Mouse (Mus musculus) T-helper 1 cell (primary cell): Measurements from ENCODE around the gene Lrrc29.
"Not testable (repeated sequence)": the region's sequence is repeated elsewhere in the genome, so short reads cannot be mapped to it uniquely, and the experiment has no call there.

ENCODE experiments used
- in situ Hi-C: fragments of 300-600 bp; cut with MboI, MseI; formaldehyde crosslinking; loops from one replicate; pipeline ENCODE4 v1.15.1; 2025; ENCODE audit warnings: high pct_unique_total_duplicates

Gene Lrrc29

DNA sequence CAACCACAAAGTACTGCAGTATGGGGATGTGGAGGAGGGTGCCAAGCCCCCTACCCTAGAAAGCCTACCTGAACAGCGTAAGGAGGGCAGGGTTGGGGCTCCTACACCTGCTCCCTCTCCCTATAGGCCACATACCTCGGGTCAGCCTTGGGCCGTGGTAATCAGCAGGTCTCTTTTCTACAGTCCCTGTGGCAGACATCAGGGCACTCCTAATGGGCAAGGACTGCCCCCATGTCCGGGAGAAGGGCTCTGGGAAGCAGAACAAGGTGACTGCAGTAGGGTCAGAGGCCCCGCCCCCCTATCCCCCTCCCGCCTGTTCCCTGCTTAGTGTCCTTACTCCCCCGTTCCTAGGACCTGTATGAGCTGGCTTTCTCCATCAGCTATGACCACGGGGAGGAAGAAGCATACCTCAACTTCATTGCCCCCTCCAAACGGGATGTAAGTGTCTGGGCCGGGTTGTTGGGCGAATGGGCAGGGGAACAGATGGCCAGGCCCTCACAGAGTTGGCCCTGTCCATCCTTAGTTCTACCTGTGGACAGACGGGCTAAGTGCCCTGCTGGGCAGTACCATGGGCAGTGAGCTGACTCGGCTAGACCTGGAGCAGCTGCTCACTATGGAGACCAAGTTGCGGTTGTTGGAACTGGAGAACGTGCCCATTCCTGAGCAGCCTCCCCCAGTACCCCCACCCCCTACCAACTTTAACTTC, 16.8 kb downstream of the Lrrc29 start:
- in situ Hi-C loops, result no loop called here

DNA sequence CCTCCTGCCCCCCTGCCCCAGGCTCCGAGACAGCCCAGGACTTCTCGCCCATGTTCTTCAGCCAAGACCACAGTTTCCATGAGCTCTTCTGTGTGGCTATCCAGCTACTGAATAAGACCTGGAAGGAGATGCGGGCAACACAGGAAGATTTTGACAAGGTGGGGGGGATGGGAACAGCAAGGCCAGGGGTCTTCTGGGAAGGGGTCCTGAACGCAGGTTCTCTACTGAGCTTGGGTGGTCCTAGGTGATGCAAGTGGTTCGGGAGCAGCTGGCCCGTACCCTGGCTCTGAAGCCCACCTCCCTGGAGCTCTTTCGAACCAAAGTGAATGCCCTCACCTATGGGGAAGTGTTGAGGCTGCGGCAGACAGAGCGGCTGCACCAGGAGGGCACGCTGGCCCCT, 17.6 kb downstream of the Lrrc29 start:
- in situ Hi-C loops, result no loop called here

DNA sequence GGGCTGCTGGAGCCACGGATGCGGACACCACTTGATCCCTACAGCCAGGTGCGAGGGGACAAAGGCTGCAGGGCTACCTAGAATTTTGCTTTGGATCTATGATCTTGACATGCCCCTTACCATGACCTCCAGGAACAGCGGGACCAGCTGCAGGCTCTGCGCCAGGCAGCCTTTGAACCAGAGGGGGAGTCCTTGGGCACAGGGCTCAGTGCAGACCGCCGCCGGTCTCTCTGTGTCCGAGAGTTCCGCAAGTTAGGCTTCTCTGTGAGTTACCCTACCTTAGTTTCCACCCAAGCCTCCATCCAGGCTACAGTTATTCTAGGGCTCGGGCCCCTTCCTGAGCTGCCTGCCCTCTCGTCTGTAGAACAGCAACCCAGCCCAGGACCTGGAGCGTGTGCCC, 18.4 kb downstream of the Lrrc29 start:
- in situ Hi-C loops, result no loop called here

DNA sequence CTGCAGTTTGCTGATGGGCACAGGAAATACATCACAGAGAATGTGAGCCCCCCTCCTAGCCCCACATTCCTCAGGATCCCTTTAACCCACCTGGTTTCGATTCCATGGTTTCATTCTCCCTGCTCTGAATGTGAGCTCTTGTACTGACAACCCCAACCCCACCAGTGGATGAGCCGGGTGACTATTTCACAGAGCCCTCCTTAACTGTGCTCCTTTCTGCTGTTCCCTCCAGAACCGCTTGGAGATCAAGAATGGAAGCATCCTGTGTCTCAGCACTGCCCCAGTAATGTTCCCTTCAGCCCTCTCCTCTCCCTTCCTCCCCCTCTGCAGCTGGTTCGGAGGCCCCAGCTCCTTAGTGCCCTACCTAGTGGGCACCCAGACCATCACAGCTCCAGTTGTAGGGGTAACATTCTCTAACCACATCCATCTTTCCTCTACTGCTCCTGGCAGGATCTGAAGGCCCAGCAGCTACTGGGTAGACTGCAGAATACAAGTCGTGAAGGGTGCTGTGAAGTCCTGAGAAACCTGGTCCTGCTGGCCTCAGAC, 19.9 kb downstream of the Lrrc29 start:
- in situ Hi-C loops, result no loop called here

DNA sequence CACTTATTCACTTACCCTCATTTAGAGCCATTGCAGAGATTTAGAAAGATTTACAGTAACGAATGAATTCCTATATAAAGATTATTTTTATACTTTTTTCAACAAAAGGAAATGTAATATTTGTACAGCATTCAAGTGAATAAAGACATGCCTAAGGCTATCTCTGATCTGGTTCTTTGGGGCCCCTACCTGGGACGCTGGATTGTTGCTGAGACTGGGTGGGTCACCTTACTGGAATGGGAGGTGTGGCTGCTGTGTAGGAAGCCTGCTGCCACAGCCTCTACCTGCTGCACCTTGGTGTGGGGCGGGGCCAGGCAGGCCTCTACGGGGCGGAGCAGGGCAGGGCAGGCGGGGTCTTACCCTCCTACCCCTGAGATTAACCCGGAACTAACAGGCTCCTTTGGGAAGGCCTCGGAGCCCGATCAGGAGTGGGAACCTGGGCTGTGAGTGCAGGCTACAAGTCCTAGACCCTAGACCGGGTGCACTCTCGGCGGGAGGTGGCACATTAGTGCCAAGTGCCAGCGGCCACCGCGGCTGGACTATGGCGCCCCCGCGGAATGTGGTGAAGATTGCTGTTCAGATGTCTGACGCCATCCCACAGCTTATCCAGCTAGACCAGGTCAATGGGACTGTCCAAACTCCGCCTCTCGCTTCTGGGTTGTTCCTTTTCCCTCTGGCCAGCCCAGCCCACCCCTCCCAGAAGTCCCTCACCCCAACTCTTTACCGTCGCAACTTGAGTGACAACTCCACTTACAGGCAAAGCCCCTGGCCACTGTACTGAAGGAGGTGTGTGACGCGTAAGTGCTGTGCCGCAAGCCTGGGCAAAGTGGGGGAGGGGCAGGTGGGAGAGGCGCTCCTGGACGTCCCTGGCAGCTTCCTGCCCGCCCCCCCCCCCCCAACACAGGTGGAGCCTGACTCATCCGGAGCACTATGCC, 20.6 kb downstream of the Lrrc29 start, which contains the start of gene Elmo3:
Elmo3 (plus strand) TSS at position 391 of the 935 bp plus-strand sequence.
- in situ Hi-C loops, result no loop called here

DNA sequence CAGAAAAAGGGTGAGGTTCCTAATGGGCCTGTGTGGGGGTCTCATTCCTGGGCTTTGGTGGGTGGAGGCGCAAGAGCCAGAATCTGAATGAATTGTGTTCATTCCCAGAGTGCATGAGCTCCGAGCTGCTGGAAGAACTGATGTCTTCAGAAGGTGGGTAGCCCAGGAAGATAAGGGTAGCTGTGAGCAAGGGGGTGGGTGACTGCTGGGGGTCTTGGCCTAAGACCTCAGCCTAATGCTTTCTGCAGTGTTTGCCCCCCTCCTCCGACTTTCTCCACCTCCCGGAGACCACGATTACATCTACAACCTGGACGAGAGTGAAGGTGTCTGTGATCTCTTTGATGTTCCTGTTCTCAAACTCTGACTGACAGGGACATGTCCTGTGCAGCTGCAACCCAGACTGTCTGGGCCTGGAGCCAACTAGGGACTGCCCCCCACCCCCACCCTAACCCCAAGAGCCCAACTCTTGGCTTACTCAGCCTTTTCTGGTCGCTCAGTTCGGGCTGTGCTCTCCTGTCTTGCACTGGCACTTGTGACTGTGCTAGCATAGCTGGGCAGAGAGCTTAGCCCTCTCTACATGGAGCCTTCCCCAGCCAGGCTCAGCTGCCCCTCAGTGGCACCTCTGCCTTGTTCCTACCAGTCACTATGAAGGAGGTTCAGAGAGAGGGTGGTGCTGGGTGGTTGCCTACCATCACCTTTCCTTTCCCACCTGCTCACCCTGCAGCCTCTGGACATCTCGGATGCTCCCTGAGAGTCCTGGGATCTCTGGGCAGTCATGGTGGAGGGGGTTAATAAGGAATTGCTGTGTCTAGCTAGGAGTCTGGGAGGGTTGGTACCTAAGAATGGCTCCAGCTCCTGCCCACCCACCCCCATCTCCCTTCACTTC, 21.5 kb downstream of the Lrrc29 start:
- in situ Hi-C loops, result no loop called here

DNA sequence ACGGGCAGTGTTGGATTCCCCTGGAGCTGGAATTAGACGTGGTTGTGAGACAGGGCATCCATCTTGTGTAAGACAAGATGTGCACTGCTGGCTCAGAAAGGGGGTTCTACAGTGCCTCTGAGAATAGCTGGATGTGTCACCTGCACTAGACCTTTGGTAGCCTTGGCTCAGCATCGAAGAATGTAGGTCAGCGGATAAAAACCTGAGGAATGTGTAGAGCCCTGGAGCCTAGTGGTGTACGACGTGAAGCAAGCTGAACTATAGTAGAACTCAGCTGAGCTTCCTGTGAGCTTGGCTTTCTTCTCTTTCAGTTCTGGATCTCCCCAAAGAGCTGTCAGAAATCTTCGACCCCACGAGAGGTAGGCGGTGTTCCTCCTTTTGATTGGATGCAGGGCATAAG, 22.2 kb downstream of the Lrrc29 start:
- in situ Hi-C loops, result no loop called here

DNA sequence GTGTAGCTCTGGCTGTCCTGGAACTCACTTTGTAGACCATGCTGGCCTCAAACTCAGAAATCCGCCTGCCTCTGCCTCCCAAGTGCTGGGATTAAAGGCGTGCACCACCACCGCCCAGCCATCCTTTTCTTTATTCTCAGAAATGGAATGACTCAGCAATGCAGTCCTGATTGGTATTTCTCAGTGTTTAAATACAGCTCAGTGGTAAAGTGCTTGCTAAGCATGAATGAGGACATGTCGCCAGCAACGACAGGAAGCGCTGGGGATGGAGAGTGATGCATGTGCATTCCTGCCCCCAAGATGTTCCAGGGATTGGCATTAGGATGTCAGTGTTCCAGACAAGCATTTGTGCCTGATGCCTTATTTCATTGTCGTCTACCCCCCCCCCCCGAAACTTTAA, 22.7 kb downstream of the Lrrc29 start:
- in situ Hi-C loops, result no loop called here

DNA sequence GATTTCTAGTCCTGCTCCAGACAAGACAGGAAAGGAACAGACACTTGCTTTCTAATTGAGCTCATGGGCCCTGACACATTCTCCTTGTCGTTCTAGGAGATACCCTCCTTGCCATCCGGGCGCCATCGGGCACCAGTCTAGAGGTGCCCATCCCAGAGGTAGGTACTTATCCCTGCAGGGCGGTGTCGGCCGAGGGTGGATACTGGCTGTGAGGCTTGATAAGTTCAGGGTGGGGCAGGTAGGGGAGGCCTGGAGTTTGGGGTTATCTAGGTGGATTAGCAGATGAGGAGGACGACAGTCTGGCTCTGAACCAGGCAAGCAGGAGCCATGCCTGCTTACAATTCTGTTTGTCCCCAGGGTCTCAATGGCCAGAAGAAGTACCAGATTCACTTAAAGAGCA, 26.1 kb downstream of the Lrrc29 start:
- in situ Hi-C loops, result no loop called here

DNA sequence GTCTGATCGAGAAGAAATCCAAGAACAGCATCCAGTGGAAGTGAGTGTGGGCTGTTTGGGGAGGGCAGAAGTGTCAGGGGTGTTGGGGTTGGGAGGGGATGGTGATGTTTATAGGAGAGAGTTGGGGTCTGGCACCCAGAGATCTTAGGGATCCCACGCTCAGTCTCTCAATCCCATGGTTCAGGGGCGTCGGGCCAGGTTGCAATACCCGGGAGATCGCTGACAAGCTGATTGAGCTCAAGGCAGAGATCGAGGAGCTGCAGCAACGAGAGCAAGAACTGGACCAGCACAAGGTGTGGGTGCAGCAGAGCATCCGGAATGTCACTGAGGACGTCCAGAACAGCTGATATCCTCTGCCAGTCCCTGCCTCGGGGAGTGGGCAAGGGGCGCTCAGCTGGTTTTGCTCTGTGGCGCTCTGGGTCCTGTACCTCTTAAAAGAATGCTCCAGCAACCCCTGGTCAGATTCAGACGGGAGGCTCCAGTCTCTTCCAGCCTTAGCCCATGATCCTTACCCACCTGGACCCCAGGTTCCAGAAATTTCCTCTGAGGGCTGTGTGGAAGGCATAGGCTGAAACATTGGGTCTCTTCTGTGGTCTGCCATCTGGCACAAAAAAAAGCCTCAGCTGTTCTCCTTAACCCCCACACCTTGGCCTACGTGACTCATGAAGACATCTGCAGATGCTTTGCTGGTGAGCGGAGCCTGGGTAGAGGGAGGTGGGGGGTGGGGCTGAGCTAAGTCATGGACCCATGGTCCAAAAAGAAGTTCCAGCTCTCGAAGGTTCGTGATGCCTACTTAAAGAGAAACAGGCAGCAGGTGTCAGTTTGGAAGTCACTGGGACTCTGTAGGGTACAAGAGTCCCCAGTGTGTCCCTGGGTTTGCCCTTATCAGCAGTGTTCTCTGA, 27.5 kb downstream of the Lrrc29 start:
- in situ Hi-C loops, result no loop called here

DNA sequence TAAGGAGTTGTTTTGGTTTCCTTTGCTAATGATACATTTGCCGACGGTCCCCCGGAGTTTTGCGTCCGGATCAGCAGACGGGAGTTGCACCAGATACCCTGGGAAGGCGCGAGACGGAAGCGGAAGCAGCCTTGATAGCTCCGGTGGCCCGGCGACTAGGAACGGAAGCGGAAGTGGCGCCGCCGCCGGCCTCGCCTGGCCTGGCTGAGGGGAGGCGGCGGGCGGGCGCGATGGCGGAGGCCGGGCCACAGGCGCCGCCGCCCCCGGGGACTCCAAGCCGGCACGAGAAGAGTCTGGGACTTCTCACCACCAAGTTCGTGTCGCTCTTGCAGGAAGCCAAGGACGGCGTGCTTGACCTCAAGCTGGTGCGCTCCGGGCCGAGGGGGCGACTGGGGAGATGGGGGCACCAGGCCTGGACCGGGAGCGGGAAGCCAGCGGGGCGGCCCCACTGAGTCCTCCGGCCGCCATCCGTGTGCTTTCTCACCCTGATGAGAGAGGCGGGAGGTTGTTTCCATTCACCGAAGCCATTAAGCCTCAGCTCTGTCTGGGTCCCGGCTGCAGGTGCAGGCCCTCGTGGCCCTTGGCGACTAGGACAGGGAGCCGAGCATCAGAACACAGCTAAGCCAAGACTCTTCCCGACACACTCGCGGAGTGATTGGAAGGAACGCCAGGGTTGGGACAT, 28.4 kb downstream of the Lrrc29 start, which contains the start of gene E2f4:
E2f4 (plus strand) TSS at position 153 of the 682 bp plus-strand sequence.
- in situ Hi-C loops, result no loop called here

DNA sequence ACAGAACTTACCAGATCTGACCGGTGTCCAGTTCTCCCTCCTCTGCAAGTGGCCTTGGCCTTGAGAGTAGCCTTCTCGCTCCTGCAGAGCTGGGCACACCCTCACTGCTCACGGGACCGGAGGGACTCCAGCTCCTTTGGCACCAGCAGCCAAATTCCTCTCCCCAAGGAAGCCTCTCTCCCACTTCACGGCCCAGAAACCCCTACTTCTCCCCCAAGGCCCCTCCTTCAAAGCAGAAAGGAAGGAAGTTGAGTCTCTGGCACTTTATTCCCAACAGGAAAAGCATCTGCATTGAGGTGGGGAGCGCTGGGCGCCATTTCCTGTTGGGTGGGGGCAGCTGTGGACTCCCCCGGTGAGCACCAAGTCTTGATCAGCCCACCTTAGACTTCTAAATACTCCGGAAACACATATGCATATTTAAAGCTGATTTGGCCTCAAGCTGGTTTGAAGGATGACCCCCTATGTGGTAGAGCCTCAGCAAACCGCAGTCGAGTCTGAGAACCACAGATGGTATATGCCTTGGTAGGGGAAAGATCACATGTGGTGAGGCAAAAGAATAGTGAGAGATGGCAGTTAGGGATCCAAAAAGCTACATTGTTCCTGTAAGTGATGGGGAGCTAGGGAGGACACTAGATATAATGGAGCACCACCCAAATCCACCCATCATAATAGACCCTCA, 30.0 kb downstream of the Lrrc29 start, which contains the start of gene Exoc3l:
Exoc3l (minus strand) TSS at position 207 of the 679 bp plus-strand sequence.
- in situ Hi-C loops, result no loop called here

DNA sequence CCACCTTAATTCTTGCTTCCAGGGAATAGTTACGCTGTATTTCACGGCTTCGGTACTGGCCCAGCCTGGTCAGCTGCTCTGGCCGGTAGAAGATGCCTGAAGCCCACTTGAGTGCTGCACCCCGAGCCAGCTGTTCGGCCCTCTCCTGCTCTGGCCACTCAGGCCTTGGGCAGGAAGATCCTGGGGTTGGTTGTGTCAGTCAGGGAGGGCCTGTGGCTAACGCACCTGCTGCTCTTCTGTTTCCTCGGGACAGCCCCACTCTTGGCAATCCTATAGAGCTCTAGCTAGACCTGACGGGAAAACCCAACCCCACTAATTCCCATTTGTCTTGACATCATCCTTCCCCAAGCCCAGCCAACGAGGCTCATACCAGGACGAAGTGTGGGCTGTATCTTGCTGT, 30.8 kb downstream of the Lrrc29 start:
- in situ Hi-C loops, result no loop called here

DNA sequence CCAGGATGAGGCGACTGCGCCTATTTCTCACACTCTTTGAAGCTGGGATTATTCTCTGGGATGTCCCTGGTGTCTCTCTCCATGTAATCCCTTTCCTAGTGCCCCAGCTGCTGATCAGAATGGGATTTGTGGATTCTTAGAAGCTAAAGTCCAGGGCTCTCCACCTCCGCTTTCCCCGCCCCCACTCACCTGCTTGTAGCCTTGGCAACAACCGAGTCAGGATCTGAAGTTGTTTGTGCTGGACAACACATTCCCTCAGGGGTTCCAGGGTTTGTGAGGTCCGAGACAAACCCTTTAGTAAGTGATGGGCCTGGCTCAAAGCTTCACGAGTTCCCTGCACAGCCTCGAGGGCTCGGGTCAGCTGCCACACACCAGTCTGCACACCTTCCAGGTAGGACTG, 31.3 kb downstream of the Lrrc29 start:
- in situ Hi-C loops, result no loop called here

DNA sequence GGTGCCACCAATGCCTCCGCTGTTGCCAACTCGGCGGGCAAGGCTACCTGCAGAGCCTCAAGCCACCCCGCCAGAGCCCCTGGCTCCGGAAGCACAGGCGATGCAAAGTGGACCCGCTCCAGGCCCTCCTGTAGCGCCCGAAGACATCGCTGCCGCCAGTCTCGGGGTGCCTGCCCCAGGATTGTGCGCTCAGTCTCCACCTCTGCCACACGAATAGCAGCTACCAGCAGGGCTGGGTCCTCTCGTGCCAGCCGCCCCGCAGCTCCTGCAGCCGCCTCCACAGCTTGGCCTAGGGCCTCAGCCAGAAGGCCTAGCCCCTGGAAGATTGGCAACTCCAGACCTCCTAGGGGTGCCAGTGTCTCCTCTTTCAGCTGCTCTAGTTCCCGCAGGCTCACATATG, 32.7 kb downstream of the Lrrc29 start:
- in situ Hi-C loops, result no loop called here

DNA sequence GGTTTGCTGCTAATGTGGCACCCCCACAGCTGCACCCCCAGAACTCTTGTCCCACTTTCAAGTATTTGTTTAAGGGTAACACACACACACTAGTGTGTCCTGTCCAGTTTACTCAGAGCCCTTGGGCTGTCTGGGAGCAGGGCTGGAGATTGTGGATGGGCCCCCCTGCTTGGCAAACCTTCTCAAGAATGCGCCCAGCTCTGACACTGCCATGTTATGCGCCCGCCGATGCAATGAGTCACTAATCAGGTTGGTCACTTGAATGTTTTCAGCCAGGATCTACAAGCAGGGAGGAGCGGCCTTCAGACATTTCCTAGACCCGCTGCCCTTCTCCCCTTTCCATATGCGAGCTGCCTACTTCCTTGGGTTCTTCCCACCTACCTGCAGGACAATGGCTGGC, 33.6 kb downstream of the Lrrc29 start:
- in situ Hi-C loops, result no loop called here

DNA sequence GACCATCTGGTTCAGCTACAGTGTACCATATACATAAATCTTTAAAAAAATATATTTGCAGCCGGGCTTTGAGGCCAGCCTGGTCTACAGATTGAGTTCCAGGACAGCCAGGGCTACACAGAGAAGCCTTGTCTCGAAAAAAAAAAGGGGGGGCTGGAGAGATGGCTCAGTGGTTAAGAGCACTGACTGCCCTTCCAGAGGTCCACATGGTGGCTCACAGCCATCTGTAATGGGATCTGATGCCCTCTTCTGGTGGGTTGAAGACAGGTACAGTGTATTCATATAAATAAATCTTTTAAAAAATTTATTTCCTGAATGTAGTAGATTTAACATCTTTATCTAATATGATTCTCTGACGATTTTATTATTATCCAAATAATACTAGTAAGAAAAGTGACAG, 34.3 kb downstream of the Lrrc29 start:
- in situ Hi-C loops, result not testable (repeated sequence)

DNA sequence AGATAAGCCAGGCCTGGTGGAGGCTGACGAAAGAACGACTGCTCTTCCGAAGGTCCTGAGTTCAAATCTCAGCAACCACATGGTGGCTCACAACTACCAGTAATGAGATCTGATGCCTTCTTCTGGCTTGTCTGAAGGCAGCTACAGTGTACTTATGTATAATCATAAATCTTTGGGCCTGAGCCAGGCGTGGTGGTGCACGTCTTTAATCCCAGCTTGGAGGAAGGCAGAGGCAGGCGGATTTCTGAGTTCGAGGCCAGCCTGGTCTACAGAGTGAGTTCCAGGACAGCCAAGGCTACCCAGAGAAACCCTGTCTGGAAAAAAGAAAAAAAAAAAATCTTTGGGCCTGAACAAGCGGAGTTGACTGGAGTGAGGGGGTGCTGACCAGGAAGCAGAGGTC, 34.7 kb downstream of the Lrrc29 start:
- in situ Hi-C loops, result not testable (repeated sequence)
